Comparison of ENCODE assay signal across 12 mouse cellular contexts in genomic region chr2:179537800-179538450, GRCm38 (mm10).
DNase-seq lines count a peak whose midpoint lies in the region; ATAC-seq lines count a peak whose summit lies in the region.
"Had no signal": no experiment of that assay in that cellular context is flagged by ENCODE, and none has a peak within 500 bp of the region (broad histone marks: within the 10 kb centered on the region; RNA-seq: fewer than 3 reads in every experiment).

No protein-coding gene starts in this region.

- H3K4me1 ChIP-seq in intestine, embryonic 15.5 days (replicated peaks): no peaks in the 10 kb centered on the region
- H3K4me1 ChIP-seq in intestine, embryonic 16.5 days (ENCODE audit: control insufficient read depth, insufficient read depth, low read length): no peaks in the 10 kb centered on the region
- H3K4me1 ChIP-seq in embryonic facial prominence, embryonic 14.5 days (ENCODE audit: control insufficient read depth, insufficient read depth, low read length): 0 out of 2 replicates have a peak, but pooled peaks cover 2% of the 10 kb centered on the region
- peaks cover 62% of the 10 kb centered on the region for H3K4me1 ChIP-seq in hindbrain, embryonic 13.5 days (replicated peaks)
- peaks cover 31% of the 10 kb centered on the region for H3K4me1 ChIP-seq in midbrain, embryonic 16.5 days (ENCODE audit: control insufficient read depth, insufficient read depth, low read length)

- H3K36me3 ChIP-seq in intestine, embryonic 15.5 days: no peaks in the 10 kb centered on the region
- H3K36me3 ChIP-seq in intestine, embryonic 16.5 days (ENCODE audit: control insufficient read depth, insufficient read depth, low read length): no peaks in the 10 kb centered on the region
- no peaks in the 10 kb centered on the region for H3K36me3 ChIP-seq in embryonic facial prominence, embryonic 14.5 days (ENCODE audit: control insufficient read depth, insufficient read depth, low read length)
- no peaks in the 10 kb centered on the region for H3K36me3 ChIP-seq in hindbrain, embryonic 13.5 days
- H3K36me3 ChIP-seq in midbrain, embryonic 16.5 days (ENCODE audit: control insufficient read depth, insufficient read depth, low read length): no peaks in the 10 kb centered on the region

- H3K27ac ChIP-seq in intestine, embryonic 15.5 days: no peak overlapping the region
- no peak overlapping the region for H3K27ac ChIP-seq in intestine, embryonic 16.5 days (ENCODE audit: low read length)
- H3K27ac ChIP-seq in embryonic facial prominence, embryonic 14.5 days (replicated peaks; ENCODE audit: low read depth, low read length): no peak overlapping the region
- peak overlapping the region; percentile 86 for H3K27ac ChIP-seq in hindbrain, embryonic 13.5 days
- peak overlapping the region; percentile 51 for H3K27ac ChIP-seq in midbrain, embryonic 16.5 days (ENCODE audit: low read length)
- H3K27ac ChIP-seq: left cerebral cortex, adult 2 months had no signal

- no peak for DNase-seq in embryonic facial prominence, embryonic 14.5 days (ENCODE audit: low spot score)
- no peak for DNase-seq in left cerebral cortex, adult 11 months (ENCODE audit: low spot score)
- no peak for DNase-seq in heart, adult 9 months (ENCODE audit: low spot score in 2 of 2)
- DNase-seq: heart, postnatal 4 days; lung, postnatal 36 days had no signal

- ATAC-seq in intestine, embryonic 15.5 days: 0 out of 2 replicates have a peak, but pooled peaks have one; percentile 8
- ATAC-seq in intestine, embryonic 16.5 days: no peak
- peak; percentile 21; the same call in 1 of the 2 replicates for ATAC-seq in embryonic facial prominence, embryonic 14.5 days (ENCODE audit: low read depth)
- ATAC-seq in hindbrain, embryonic 13.5 days (ENCODE audit: low FRiP score): peak; percentile 48
- ATAC-seq in midbrain, embryonic 16.5 days: peak; percentile 19; the same call in 1 of the 2 replicates
- ATAC-seq in erythroid progenitor cell, adult 5-6 weeks (replicated peaks; ENCODE audit: low FRiP score, poor library complexity, severe bottlenecking): no peak

- H3K4me2 ChIP-seq in intestine, embryonic 15.5 days (replicated peaks): no peak overlapping the region
- no peak overlapping the region for H3K4me2 ChIP-seq in intestine, embryonic 16.5 days (ENCODE audit: low read depth, low read length)
- H3K4me2 ChIP-seq in embryonic facial prominence, embryonic 14.5 days (ENCODE audit: low read depth, low read length): peak overlapping the region; percentile 12; the same call in 1 of the 2 replicates
- H3K4me2 ChIP-seq in hindbrain, embryonic 13.5 days: peak overlapping the region; percentile 34
- peak overlapping the region; percentile 41 for H3K4me2 ChIP-seq in midbrain, embryonic 16.5 days (ENCODE audit: low read length)

- 48% methylated on average over 3 of the region's 3 CpGs for WGBS in intestine, embryonic 15.5 days
- 48% methylated on average over 3 of the region's 3 CpGs for WGBS in intestine, embryonic 16.5 days
- 32% methylated on average over 3 of the region's 3 CpGs for WGBS in embryonic facial prominence, embryonic 14.5 days
- WGBS in hindbrain, embryonic 13.5 days: 22% methylated on average over 3 of the region's 3 CpGs
- WGBS in midbrain, embryonic 16.5 days: 9% methylated on average over 3 of the region's 3 CpGs

- H3K27me3 ChIP-seq in intestine, embryonic 15.5 days (replicated peaks): no peaks in the 10 kb centered on the region
- H3K27me3 ChIP-seq in intestine, embryonic 16.5 days (replicated peaks; ENCODE audit: control insufficient read depth, insufficient read depth, low read length): no peaks in the 10 kb centered on the region; the same call in 1 of the 2 replicates
- H3K27me3 ChIP-seq in embryonic facial prominence, embryonic 14.5 days (replicated peaks; ENCODE audit: control insufficient read depth, insufficient read depth, low read length): 0 out of 2 replicates have a peak, but pooled peaks cover 3% of the 10 kb centered on the region
- peaks cover 11% of the 10 kb centered on the region; the same call in 1 of the 2 replicates for H3K27me3 ChIP-seq in hindbrain, embryonic 13.5 days
- no peaks in the 10 kb centered on the region for H3K27me3 ChIP-seq in midbrain, embryonic 16.5 days (ENCODE audit: control insufficient read depth, insufficient read depth, low read depth, low read length)
- H3K27me3 ChIP-seq: CH12.LX had no signal

- no peak overlapping the region for H3K4me3 ChIP-seq in intestine, embryonic 15.5 days (replicated peaks)
- no peak overlapping the region for H3K4me3 ChIP-seq in intestine, embryonic 16.5 days (ENCODE audit: low read length)
- H3K4me3 ChIP-seq in embryonic facial prominence, embryonic 14.5 days (ENCODE audit: low read depth, low read length): no peak overlapping the region
- no peak overlapping the region for H3K4me3 ChIP-seq in hindbrain, embryonic 13.5 days
- no peak overlapping the region for H3K4me3 ChIP-seq in midbrain, embryonic 16.5 days (ENCODE audit: low read depth, low read length)
- H3K4me3 ChIP-seq: left cerebral cortex, adult 2 months had no signal

- no peak overlapping the region for H3K9ac ChIP-seq in intestine, embryonic 15.5 days
- no peak overlapping the region for H3K9ac ChIP-seq in intestine, embryonic 16.5 days (ENCODE audit: low read depth, low read length)
- H3K9ac ChIP-seq in embryonic facial prominence, embryonic 14.5 days (ENCODE audit: low read depth, low read length): no peak overlapping the region
- H3K9ac ChIP-seq in hindbrain, embryonic 13.5 days: 0 out of 2 replicates have a peak overlapping the region, but pooled peaks have one; percentile 25
- 0 out of 2 replicates have a peak overlapping the region, but pooled peaks have one; percentile 33 for H3K9ac ChIP-seq in midbrain, embryonic 16.5 days (ENCODE audit: low read depth, low read length)

- no peaks in the 10 kb centered on the region for H3K9me3 ChIP-seq in intestine, embryonic 15.5 days
- no peaks in the 10 kb centered on the region for H3K9me3 ChIP-seq in intestine, embryonic 16.5 days (ENCODE audit: control insufficient read depth, low read length)
- H3K9me3 ChIP-seq in embryonic facial prominence, embryonic 14.5 days (ENCODE audit: control insufficient read depth, low read length): no peaks in the 10 kb centered on the region
- no peaks in the 10 kb centered on the region for H3K9me3 ChIP-seq in hindbrain, embryonic 13.5 days
- H3K9me3 ChIP-seq in midbrain, embryonic 16.5 days (replicated peaks; ENCODE audit: control insufficient read depth, low read length, poor library complexity, severe bottlenecking): no peaks in the 10 kb centered on the region

Comparison
In these comparisons a context has a peak if more than half of its experiments do, and no peak if none do; other contexts are left out.
1. ATAC-seq: peak in intestine, embryonic 15.5 days (single experiment), embryonic facial prominence, embryonic 14.5 days (single experiment), hindbrain, embryonic 13.5 days (single experiment) and midbrain, embryonic 16.5 days (single experiment); none in intestine, embryonic 16.5 days (single experiment) and erythroid progenitor cell, adult 5-6 weeks (single experiment).
2. H3K27ac ChIP-seq: peak in hindbrain, embryonic 13.5 days (single experiment) and midbrain, embryonic 16.5 days (single experiment); none in intestine, embryonic 15.5 days (single experiment), intestine, embryonic 16.5 days (single experiment) and embryonic facial prominence, embryonic 14.5 days (single experiment).
3. H3K4me2 ChIP-seq: peak in embryonic facial prominence, embryonic 14.5 days (single experiment), hindbrain, embryonic 13.5 days (single experiment) and midbrain, embryonic 16.5 days (single experiment); none in intestine, embryonic 15.5 days (single experiment) and intestine, embryonic 16.5 days (single experiment).
4. H3K9ac ChIP-seq: peak in hindbrain, embryonic 13.5 days (single experiment) and midbrain, embryonic 16.5 days (single experiment); none in intestine, embryonic 15.5 days (single experiment), intestine, embryonic 16.5 days (single experiment) and embryonic facial prominence, embryonic 14.5 days (single experiment).